Mouse (Mus musculus): ENCODE measurements around the gene Lrrc73. TPM values are rescaled to one million over a fixed set of nuclear protein-coding genes. Genes with fewer than 3 reads are reported as not detected.

The Lrrc73 gene
- polyA plus RNA-seq, 1 experiment: 0.58 TPM

GRCm38 (mm10) chr17:46283911-46284310, 30.6 kb downstream of the Lrrc73 start:
- TF ChIP-seq CTCF (IDR thresholded peaks at IDR 0.05; ENCODE audit: low read depth, low read length): no peak
- no peak for TF ChIP-seq POLR2A (IDR thresholded peaks at IDR 0.05; ENCODE audit: borderline replicate concordance, low read depth, low read length)
- H3K4me1 ChIP-seq (ENCODE audit: control insufficient read depth, insufficient read depth, low read length): peaks cover 12% of the 10 kb centered on the region
- H3K27ac ChIP-seq (ENCODE audit: insufficient read depth, low read depth, low read length): no peak overlapping the region
- no peak overlapping the region for H3K4me3 ChIP-seq (ENCODE audit: insufficient read depth, low read length)

DNA sequence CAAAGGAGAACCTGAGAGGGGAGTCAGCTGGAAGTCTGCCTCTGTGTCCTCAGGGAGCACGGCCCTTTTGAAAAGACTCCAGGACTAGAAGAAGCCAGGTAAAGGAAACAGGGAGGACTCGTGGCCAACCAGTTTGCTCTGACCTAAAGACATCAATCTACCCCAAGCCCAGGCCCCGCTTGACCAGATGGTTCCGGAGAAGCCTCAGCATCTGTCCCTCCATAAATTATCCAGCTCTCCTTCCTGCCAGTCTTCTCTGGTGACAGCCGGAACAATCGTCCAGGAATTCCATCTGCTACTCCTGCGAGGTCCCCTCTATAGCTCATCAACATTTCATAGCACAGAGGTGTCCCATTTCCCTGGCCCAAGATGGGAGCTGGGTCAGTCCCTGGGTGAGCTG, 31.3 kb downstream of the Lrrc73 start:
- Histone ChIP-seq H3K4me1 (ENCODE audit: control insufficient read depth, insufficient read depth, low read length) (peaks cover 12% of the 10 kb centered on the region), H3K4me3 (ENCODE audit: insufficient read depth, low read length) (no peak overlapping the region), H3K27ac (ENCODE audit: insufficient read depth, low read depth, low read length) (no peak overlapping the region)
- TF ChIP-seq POLR2A (IDR thresholded peaks at IDR 0.05; ENCODE audit: borderline replicate concordance, low read depth, low read length) (no peak), CTCF (IDR thresholded peaks at IDR 0.05; ENCODE audit: low read depth, low read length) (no peak)

DNA sequence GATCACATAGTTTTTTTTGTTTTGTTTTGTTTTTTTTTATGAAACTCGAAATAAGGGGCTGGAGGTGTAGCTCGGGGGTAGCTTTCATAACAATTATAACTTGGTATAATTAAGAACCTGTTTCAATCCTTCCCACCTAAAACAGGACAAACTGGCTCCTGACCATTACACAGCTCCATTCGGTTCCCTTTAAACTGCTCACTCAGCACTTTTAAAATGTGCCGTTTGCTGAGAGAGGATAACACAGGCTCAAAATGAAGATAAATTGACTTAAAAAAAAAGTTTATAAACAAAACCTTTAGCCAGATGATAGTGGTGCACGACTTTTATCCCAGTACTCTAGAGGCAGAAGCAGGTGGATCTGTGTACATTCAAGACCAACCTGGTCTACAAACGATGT, 32.1 kb downstream of the Lrrc73 start:
- H3K4me3 ChIP-seq (ENCODE audit: insufficient read depth, low read length): no peak overlapping the region
- TF ChIP-seq POLR2A (IDR thresholded peaks at IDR 0.05; ENCODE audit: borderline replicate concordance, low read depth, low read length): no peak
- no peak for TF ChIP-seq CTCF (IDR thresholded peaks at IDR 0.05; ENCODE audit: low read depth, low read length)
- no peak overlapping the region for H3K27ac ChIP-seq (ENCODE audit: insufficient read depth, low read depth, low read length)
- H3K4me1 ChIP-seq (ENCODE audit: control insufficient read depth, insufficient read depth, low read length): peaks cover 12% of the 10 kb centered on the region

GRCm38 (mm10) chr17:46287678-46288095, 34.4 kb downstream of the Lrrc73 start:
- Histone ChIP-seq H3K4me3 (ENCODE audit: insufficient read depth, low read length) (no peak overlapping the region), H3K4me1 (ENCODE audit: control insufficient read depth, insufficient read depth, low read length) (peaks cover 6% of the 10 kb centered on the region), H3K27ac (ENCODE audit: insufficient read depth, low read depth, low read length) (no peak overlapping the region)
- TF ChIP-seq POLR2A (IDR thresholded peaks at IDR 0.05; ENCODE audit: borderline replicate concordance, low read depth, low read length): no peak
- TF ChIP-seq CTCF (IDR thresholded peaks at IDR 0.05; ENCODE audit: low read depth, low read length): no peak

GRCm38 (mm10) chr17:46296601-46297000, 43.3 kb downstream of the Lrrc73 start:
- Histone ChIP-seq H3K4me1 (ENCODE audit: control insufficient read depth, insufficient read depth, low read length) (peaks cover 4% of the 10 kb centered on the region), H3K27ac (ENCODE audit: insufficient read depth, low read depth, low read length) (no peak overlapping the region), H3K4me3 (ENCODE audit: insufficient read depth, low read length) (no peak overlapping the region)
- no peak for TF ChIP-seq POLR2A (IDR thresholded peaks at IDR 0.05; ENCODE audit: borderline replicate concordance, low read depth, low read length)
- no peak for TF ChIP-seq CTCF (IDR thresholded peaks at IDR 0.05; ENCODE audit: low read depth, low read length)

DNA sequence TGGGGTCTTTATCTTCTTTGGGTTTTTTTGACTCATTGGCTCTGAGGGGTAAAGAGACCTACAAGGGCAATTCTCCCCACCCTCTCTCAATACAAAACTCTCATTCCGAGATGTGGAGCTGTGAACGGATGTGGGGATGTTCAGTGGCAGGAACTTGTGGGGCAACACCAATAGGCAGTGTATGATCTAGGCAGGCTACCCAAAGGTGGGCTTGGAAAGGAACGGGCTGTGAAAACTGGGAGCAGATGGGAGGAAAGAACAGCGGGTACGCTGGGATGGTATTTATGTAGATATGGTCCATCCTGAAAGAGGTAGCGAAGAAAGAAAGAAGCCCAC, 43.7 kb downstream of the Lrrc73 start:
- H3K27ac ChIP-seq (ENCODE audit: insufficient read depth, low read depth, low read length): no peak overlapping the region
- peaks cover 4% of the 10 kb centered on the region for H3K4me1 ChIP-seq (ENCODE audit: control insufficient read depth, insufficient read depth, low read length)
- H3K4me3 ChIP-seq (ENCODE audit: insufficient read depth, low read length): peak overlapping the region; percentile 39
- TF ChIP-seq CTCF (IDR thresholded peaks at IDR 0.05; ENCODE audit: low read depth, low read length) (no peak), POLR2A (IDR thresholded peaks at IDR 0.05; ENCODE audit: borderline replicate concordance, low read depth, low read length) (no peak)

DNA sequence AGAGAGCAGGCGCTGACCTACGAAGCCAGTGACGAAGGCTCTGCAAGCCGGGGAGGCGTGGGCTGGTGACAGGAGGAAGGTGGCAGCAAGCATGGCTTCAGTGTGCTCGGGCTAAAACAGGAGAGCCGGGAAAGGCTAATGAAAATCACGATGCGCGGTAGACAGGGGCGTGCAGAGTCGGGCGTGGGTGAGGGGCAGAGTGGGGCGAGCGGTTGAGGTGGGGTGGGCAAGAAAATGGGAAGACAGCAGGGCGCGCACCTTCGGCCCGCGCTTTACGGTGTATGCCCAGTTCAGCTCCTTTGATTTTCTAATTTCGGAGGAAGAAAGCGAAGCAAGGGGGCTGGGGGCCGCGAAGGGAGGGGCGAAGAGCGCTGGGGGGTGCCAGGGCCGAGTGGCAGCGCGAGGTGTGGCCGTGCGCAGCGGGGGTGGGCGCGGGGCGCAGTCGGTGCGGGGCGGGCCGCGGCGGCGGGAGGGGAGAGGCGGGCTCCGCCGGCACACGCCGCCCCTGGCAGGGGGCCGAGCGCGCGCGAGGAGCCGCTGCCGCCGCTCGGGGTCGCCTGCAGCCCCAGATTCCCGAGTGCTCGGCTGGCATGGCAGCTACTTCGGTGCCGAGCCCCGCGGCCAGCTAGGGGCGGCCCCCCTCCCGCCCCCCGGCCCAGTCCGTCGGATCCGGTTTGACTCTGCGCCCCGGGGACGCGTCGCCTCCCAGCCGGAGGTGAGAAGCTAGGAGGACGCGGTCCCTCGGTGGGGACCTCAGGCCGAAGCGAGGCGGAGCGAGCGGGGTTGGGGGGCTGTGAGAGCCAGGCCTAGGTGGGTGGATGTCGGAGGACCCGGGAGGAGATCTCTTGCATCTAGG, 44.3 kb downstream of the Lrrc73 start, which contains the start of gene Dlk2:
Gene Dlk2 (plus strand): TSS at position 58 of the 856 bp plus-strand sequence.
- peaks cover 4% of the 10 kb centered on the region for H3K4me1 ChIP-seq (ENCODE audit: control insufficient read depth, insufficient read depth, low read length)
- H3K4me3 ChIP-seq (ENCODE audit: insufficient read depth, low read length): peak within 1 kb of the TSS; percentile 39
- no peak within 1 kb of the TSS for H3K27ac ChIP-seq (ENCODE audit: insufficient read depth, low read depth, low read length)
- TF ChIP-seq CTCF (IDR thresholded peaks at IDR 0.05; ENCODE audit: low read depth, low read length) (no peak), POLR2A (IDR thresholded peaks at IDR 0.05; ENCODE audit: borderline replicate concordance, low read depth, low read length) (no peak)

DNA sequence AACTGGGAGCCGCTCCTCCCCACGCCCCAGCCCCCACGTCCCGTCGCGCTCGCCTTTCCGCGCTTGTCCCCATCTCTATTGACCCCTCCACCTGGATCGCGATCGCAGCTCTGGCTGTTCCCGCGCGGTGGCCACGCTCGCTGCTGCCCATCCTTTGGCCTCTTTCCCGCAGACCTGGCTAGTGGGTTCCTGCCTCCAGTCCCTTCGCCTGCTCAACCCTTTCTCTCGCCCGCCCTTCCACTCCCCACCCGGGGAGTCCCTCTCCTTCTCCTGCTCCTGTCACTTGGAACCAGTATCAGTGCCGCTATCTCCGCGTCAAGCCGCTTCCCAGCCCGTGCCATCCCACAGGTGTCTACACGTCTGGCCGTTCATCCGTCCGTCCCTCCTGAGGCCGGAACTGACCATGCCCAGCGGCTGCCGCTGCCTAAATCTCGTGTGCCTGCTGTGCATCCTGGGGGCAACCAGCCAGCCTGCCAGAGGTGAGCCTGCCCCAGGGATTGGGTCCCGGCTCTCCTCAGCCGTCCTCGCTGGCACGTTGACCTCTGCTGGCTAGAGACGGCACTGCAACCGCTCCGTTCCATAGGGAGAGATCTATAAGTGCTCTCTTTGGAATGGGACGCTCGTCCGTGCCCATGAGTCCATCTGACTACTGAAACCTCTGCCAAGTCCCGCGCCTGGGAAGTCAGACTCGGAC, 45.0 kb downstream of the Lrrc73 start:
- Histone ChIP-seq H3K4me1 (ENCODE audit: control insufficient read depth, insufficient read depth, low read length) (peaks cover 4% of the 10 kb centered on the region), H3K4me3 (ENCODE audit: insufficient read depth, low read length) (peak overlapping the region; percentile 39), H3K27ac (ENCODE audit: insufficient read depth, low read depth, low read length) (no peak overlapping the region)
- TF ChIP-seq POLR2A (IDR thresholded peaks at IDR 0.05; ENCODE audit: borderline replicate concordance, low read depth, low read length) (no peak), CTCF (IDR thresholded peaks at IDR 0.05; ENCODE audit: low read depth, low read length) (peak; percentile 55)

DNA sequence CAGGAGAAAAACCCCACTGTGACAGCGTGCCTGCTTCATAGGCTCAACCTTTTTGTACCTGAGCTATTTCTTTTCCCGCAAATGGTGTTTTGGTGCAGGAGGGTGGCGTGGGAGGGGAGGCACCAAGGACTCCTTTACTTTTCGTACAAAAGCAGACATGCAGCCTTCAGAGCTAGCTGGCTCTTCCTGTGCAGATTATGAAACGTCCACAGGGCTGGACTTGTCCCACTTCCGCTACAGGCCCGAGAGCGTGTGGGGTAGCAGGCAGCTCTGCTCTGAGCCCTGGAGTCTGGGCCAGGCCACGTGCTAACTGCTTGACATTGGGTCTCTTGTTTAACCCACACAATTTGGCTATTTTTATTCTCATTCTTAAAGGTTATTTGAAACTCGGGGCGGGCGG, 48.6 kb downstream of the Lrrc73 start:
- no peak overlapping the region for H3K27ac ChIP-seq (ENCODE audit: insufficient read depth, low read depth, low read length)

DNA sequence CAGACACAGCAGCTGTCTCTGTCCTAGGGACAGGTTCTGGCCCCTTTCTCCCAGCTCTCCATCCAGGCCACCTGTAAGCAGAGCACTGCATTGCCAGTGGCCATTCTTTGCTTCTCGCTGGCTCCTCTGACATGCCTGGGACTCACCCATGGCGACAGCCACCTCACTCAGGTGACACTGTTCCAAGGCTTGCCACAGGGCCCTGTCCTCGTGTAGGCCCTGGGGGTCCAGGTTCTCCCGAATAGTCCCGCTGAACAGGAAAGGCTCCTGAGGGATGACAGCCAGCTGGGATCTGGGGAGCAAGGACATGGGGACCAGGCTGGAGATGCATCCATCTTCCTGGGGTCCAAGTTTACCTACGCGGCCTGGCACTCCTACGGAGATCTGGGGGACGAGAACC, 50.9 kb downstream of the Lrrc73 start:
- Histone ChIP-seq H3K4me1 (ENCODE audit: control insufficient read depth, insufficient read depth, low read length) (no peaks in the 10 kb centered on the region), H3K4me3 (ENCODE audit: insufficient read depth, low read length) (no peak overlapping the region), H3K27ac (ENCODE audit: insufficient read depth, low read depth, low read length) (no peak overlapping the region)
- TF ChIP-seq CTCF (IDR thresholded peaks at IDR 0.05; ENCODE audit: low read depth, low read length) (no peak), POLR2A (IDR thresholded peaks at IDR 0.05; ENCODE audit: borderline replicate concordance, low read depth, low read length) (no peak)

More for the DNA sequence above, 48.6 kb downstream of the Lrrc73 start:
- no peak overlapping the region for H3K4me3 ChIP-seq (ENCODE audit: insufficient read depth, low read length)
- peaks cover 4% of the 10 kb centered on the region for H3K4me1 ChIP-seq (ENCODE audit: control insufficient read depth, insufficient read depth, low read length)
- TF ChIP-seq CTCF (IDR thresholded peaks at IDR 0.05; ENCODE audit: low read depth, low read length): no peak

Other genes starting within 250 kb of the Lrrc73 start
- gene Vegfa, start 221.2 kb upstream of the Lrrc73 start, polyA plus RNA-seq (2012; ENCODE audit: insufficient read depth, insufficient read length, missing spikeins): 53.8 and 58.0 TPM in 2 replicates
- gene Mrps18a, start 142.5 kb upstream of the Lrrc73 start, polyA plus RNA-seq (2012; ENCODE audit: insufficient read depth, insufficient read length, missing spikeins): 71.9 and 73.2 TPM in 2 replicates
- gene Rsph9, start 109.3 kb upstream of the Lrrc73 start, polyA plus RNA-seq (2012; ENCODE audit: insufficient read depth, insufficient read length, missing spikeins): 8.6 and 12.9 TPM in 2 replicates
- 25.8 and 28.4 TPM in 2 replicates for gene Mad2l1bp, start 100.0 kb upstream of the Lrrc73 start, polyA plus RNA-seq (2012; ENCODE audit: insufficient read depth, insufficient read length, missing spikeins)
- 126 and 134 TPM in 2 replicates for gene Gtpbp2, start 92.5 kb upstream of the Lrrc73 start, polyA plus RNA-seq (2012; ENCODE audit: insufficient read depth, insufficient read length, missing spikeins)
- gene Polh, start 50.9 kb upstream of the Lrrc73 start, polyA plus RNA-seq (2012; ENCODE audit: insufficient read depth, insufficient read length, missing spikeins): 13.7 and 14.4 TPM in 2 replicates
- 16.6 and 17.3 TPM in 2 replicates for gene Xpo5, start 50.7 kb upstream of the Lrrc73 start, polyA plus RNA-seq (2012; ENCODE audit: insufficient read depth, insufficient read length, missing spikeins)
- gene Polr1c, start 5.5 kb upstream of the Lrrc73 start, polyA plus RNA-seq (2012; ENCODE audit: insufficient read depth, insufficient read length, missing spikeins): 29.9 and 30.7 TPM in 2 replicates
- 121 and 143 TPM in 2 replicates for gene Yipf3, start 5.5 kb upstream of the Lrrc73 start, polyA plus RNA-seq (2012; ENCODE audit: insufficient read depth, insufficient read length, missing spikeins)
- 18.0 and 18.1 TPM in 2 replicates for gene Tjap1, start 29.5 kb downstream of the Lrrc73 start, polyA plus RNA-seq (2012; ENCODE audit: insufficient read depth, insufficient read length, missing spikeins)
- not detected in 2 replicates for gene Dlk2, start 43.9 kb downstream of the Lrrc73 start, polyA plus RNA-seq (2012; ENCODE audit: insufficient read depth, insufficient read length, missing spikeins)
- 5.4 and 7.2 TPM in 2 replicates for gene Abcc10, start 74.8 kb downstream of the Lrrc73 start, polyA plus RNA-seq (2012; ENCODE audit: insufficient read depth, insufficient read length, missing spikeins)
- gene Zfp318, start 130.2 kb downstream of the Lrrc73 start, polyA plus RNA-seq (2012; ENCODE audit: insufficient read depth, insufficient read length, missing spikeins): 21.7 and 26.2 TPM in 2 replicates
- gene Crip3, start 175.4 kb downstream of the Lrrc73 start, polyA plus RNA-seq (2012; ENCODE audit: insufficient read depth, insufficient read length, missing spikeins): not detected in 2 replicates
- not detected in 2 replicates for gene Slc22a7, start 184.9 kb downstream of the Lrrc73 start, polyA plus RNA-seq (2012; ENCODE audit: insufficient read depth, insufficient read length, missing spikeins)
- gene Ttbk1, start 234.1 kb downstream of the Lrrc73 start, polyA plus RNA-seq (2012; ENCODE audit: insufficient read depth, insufficient read length, missing spikeins): not detected in 2 replicates
- 5.7 and 9.0 TPM in 2 replicates for gene Dnph1, start 243.2 kb downstream of the Lrrc73 start, polyA plus RNA-seq (2012; ENCODE audit: insufficient read depth, insufficient read length, missing spikeins)